Mouse (Mus musculus) G1E (cell line): Measurements from ENCODE around the gene Flt1.

Experiments
- CTCF ChIP-seq: IDR thresholded peaks from 2 replicates; pipeline ENCODE4 v1.5.1; 2012; ENCODE audit warnings: low read depth, low read length, inconsistent platforms, mixed read lengths
- GATA1 ChIP-seq: IDR thresholded peaks from 2 replicates; pipeline ENCODE4 v1.6.1; 2012; ENCODE audit warnings: borderline replicate concordance, low read length, inconsistent platforms, mixed read lengths
- GATA2 ChIP-seq: IDR thresholded peaks from 2 replicates; pipeline ENCODE4 v1.6.1; 2012; ENCODE audit warnings: low read depth, low read length, inconsistent platforms, borderline replicate concordance
- TAL1 ChIP-seq: conservative IDR thresholded peaks from 2 replicates; pipeline ENCODE4 v1.6.1; 2012; ENCODE audit warnings: low read depth, low read length, inconsistent platforms, mixed read lengths

GRCm38 (mm10) chr5:147641452-147641851 is 84.4 kb downstream of the Flt1 start:
- TF ChIP-seq CTCF = no peak
- no peak for TF ChIP-seq GATA2
- TF ChIP-seq GATA1 = no peak
- TF ChIP-seq TAL1 = no peak
